Mouse (Mus musculus): ENCODE measurements at regions not wholly inside any gene's neighbourhood (a gene's known extent, or its start where the extent isn't known, plus 50 kb on each side); places are given as distances from the start of the nearest gene placed in this dataset.

DNA sequence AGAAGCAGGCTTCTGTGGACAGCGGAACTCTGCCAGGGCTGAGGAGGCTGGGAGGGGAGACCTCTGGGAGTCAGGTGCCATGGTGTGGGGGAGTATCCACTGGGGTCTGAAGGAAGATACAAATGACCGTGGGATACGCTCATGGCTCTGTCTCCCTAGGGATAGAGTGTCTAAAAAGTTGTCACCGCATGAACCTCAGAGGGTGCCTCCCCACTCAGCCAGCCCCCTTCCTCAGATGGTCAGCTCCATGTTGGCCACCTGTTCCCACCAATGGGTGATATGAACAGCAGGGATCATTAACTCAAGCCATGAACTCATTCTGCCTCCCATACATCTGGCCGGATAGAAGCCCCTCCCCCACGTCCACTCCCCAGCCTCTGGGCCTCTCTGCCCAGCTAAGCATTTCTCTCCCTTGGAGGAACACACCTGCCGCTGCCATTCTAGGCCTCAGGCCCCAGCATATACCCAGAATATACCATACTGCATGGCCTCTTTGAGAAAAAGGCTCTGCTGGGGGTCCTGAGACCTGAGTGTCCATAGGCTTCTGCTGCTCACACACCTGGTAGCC, 134.1 kb upstream of the Lhx1 start:
- Histone ChIP-seq H3K27ac (no peak overlapping the region), H3K4me1 (replicated peaks) (peaks cover 20% of the 10 kb centered on the region), H3K9ac (replicated peaks) (no peak overlapping the region), H3K36me3 (no peaks in the 10 kb centered on the region), H3K27me3 (peaks cover 47% of the 10 kb centered on the region), H3K4me3 (replicated peaks) (no peak overlapping the region), H3K9me3 (no peaks in the 10 kb centered on the region), H3K4me2 (replicated peaks) (no peak overlapping the region)
- WGBS, result 84% methylated on average over 7 of the region's 7 CpGs
- ATAC-seq, result no peak

GRCm38 (mm10) chr11:84653481-84653880, 128.1 kb upstream of the Lhx1 start:
- Histone ChIP-seq H3K27me3 (peaks cover 17% of the 10 kb centered on the region; the same call in 1 of the 2 replicates), H3K9ac (replicated peaks) (0 out of 2 replicates have a peak overlapping the region, but pooled peaks have one; percentile 1), H3K9me3 (no peaks in the 10 kb centered on the region), H3K36me3 (no peaks in the 10 kb centered on the region), H3K4me3 (replicated peaks) (no peak overlapping the region), H3K27ac (no peak overlapping the region), H3K4me2 (replicated peaks) (no peak overlapping the region), H3K4me1 (replicated peaks) (peaks cover 5% of the 10 kb centered on the region; the same call in 1 of the 2 replicates)
- 36% methylated on average over 8 of the region's 8 CpGs for WGBS
- no peak for ATAC-seq

GRCm38 (mm10) chr11:84648899-84649298, 123.6 kb upstream of the Lhx1 start:
- Histone ChIP-seq H3K36me3 (no peaks in the 10 kb centered on the region), H3K9me3 (no peaks in the 10 kb centered on the region), H3K4me1 (replicated peaks) (peaks cover 5% of the 10 kb centered on the region; the same call in 1 of the 2 replicates), H3K27ac (no peak overlapping the region), H3K9ac (replicated peaks) (no peak overlapping the region), H3K4me2 (replicated peaks) (no peak overlapping the region), H3K4me3 (replicated peaks) (no peak overlapping the region), H3K27me3 (peaks cover 13% of the 10 kb centered on the region; the same call in 1 of the 2 replicates)
- 93% methylated on average over 5 of the region's 5 CpGs for WGBS
- no peak for ATAC-seq

DNA sequence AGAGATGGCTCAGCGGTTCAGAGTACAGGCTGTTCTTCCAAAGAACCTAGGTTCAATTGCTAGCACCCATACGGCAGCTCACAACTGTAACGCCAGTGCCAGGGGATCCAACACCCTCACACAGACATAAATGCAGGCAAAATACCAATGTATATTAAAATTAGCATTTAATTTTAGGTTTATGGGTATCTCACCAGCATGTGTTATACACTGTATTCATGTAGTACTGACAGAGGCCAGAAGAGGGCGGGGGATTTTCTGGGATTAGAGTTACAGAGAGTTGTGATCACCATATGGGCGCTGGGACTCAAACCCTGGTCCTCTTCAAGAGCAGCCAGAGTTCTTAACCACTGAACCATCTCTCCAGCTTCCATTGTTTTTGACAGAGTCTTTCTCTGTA, 121.8 kb upstream of the Lhx1 start:
- Histone ChIP-seq H3K9ac (replicated peaks) (no peak overlapping the region), H3K9me3 (no peaks in the 10 kb centered on the region), H3K36me3 (no peaks in the 10 kb centered on the region), H3K27me3 (peaks cover 22% of the 10 kb centered on the region), H3K4me1 (replicated peaks) (peaks cover 17% of the 10 kb centered on the region), H3K27ac (no peak overlapping the region), H3K4me3 (replicated peaks) (no peak overlapping the region), H3K4me2 (replicated peaks) (no peak overlapping the region)
- no peak for ATAC-seq
- 93% methylated on average over 5 of the region's 5 CpGs for WGBS

- H3K27ac ChIP-seq, result peak overlapping the region; percentile 86; the same call in 1 of the 2 replicates
- ATAC-seq, result peak; percentile 29; the same call in 1 of the 2 replicates
- peak overlapping the region; percentile 80 for H3K9ac ChIP-seq (replicated peaks)
- no peaks in the 10 kb centered on the region for H3K36me3 ChIP-seq
- H3K9me3 ChIP-seq, result no peaks in the 10 kb centered on the region
- peak overlapping the region; percentile 49 for H3K4me3 ChIP-seq (replicated peaks)
- H3K4me1 ChIP-seq (replicated peaks), result peaks cover 45% of the 10 kb centered on the region
- peaks cover 43% of the 10 kb centered on the region for H3K27me3 ChIP-seq
- WGBS, result 40% methylated on average over 5 of the region's 5 CpGs
- H3K4me2 ChIP-seq (replicated peaks), result peak overlapping the region; percentile 80
Observed at GRCm38 (mm10) chr11:84643107-84643372, 117.7 kb upstream of the Lhx1 start.

DNA sequence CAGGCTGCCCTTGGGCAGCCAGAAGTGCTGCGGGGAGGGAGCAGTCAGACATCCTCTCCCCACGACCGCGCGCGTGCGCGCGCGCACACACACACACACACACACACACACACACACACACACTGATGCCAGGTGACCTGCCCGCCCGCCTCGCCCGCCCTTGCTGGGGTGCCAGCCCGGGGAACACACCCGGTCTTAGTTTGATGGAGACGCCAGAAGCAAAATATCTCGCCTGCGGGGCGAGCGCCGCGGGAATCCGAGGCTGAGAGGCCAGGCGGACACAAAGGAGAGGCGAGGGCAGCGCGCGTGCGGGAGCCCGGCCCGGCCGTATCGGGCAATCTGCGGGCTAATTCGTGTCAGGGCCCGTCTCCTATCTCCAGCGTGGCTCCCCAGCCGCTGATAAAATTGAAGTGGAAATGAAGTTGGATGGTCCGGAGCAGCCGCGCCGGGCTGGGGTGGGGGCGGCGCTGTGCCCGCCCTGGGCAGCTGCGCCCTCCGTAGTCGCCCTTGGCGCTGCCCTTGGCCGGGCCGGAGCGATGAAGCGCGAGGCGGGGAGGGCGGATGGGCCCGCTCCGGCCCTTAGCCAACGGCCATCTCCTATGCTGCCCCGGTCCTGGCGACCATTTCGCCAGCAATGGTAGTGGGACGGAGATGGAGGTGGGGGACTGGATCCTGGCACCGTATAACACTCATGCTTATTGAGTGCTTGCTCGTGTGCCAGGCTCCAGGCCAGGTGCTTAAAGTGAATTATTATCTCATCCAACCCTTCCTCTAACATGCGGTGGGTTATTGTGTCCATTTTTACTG, 117.2 kb upstream of the Lhx1 start:
- Histone ChIP-seq H3K27me3 (peaks cover 43% of the 10 kb centered on the region), H3K9me3 (no peaks in the 10 kb centered on the region), H3K9ac (replicated peaks) (peak overlapping the region; percentile 80), H3K4me2 (replicated peaks) (peak overlapping the region; percentile 80), H3K4me3 (replicated peaks) (peak overlapping the region; percentile 49), H3K27ac (peak overlapping the region; percentile 86), H3K4me1 (replicated peaks) (peaks cover 50% of the 10 kb centered on the region), H3K36me3 (no peaks in the 10 kb centered on the region)
- WGBS, result 2% methylated on average over 55 of the region's 67 CpGs
- peak; percentile 78 for ATAC-seq

DNA sequence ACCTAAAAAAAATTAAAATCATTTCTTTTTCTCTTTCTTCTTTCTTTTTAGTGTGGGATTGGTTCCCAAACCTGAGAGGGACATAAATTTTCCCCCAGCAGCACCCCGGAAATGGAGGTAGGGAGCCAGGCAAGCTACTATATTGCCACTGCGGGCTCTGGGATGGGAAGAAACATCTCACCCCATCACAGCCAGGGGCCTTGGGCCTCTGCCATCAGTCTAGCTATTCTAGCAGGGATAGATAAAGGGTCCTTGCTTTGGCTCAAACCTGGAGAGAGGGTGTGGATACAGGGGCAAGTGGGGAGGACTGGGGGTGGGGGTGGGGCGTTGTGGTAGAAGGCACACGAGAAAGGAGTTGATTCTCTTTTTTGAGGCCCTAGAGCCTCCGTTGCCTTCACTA, 116.3 kb upstream of the Lhx1 start:
- 21% methylated on average over 5 of the region's 5 CpGs for WGBS
- peak overlapping the region; percentile 80 for H3K4me2 ChIP-seq (replicated peaks)
- H3K27ac ChIP-seq, result peak overlapping the region; percentile 86
- H3K4me3 ChIP-seq (replicated peaks), result peak overlapping the region; percentile 49; the same call in 1 of the 2 replicates
- no peak overlapping the region for H3K9ac ChIP-seq (replicated peaks)
- H3K4me1 ChIP-seq (replicated peaks), result peaks cover 59% of the 10 kb centered on the region
- H3K9me3 ChIP-seq, result no peaks in the 10 kb centered on the region
- H3K36me3 ChIP-seq, result no peaks in the 10 kb centered on the region
- H3K27me3 ChIP-seq, result peaks cover 43% of the 10 kb centered on the region
- ATAC-seq, result no peak

GRCm38 (mm10) chr11:84638353-84638752, 113.0 kb upstream of the Lhx1 start:
- Histone ChIP-seq H3K9me3 (no peaks in the 10 kb centered on the region), H3K27me3 (peaks cover 39% of the 10 kb centered on the region), H3K4me2 (replicated peaks) (no peak overlapping the region), H3K9ac (replicated peaks) (no peak overlapping the region), H3K27ac (peak overlapping the region; percentile 51; the same call in 1 of the 2 replicates), H3K4me1 (replicated peaks) (peaks cover 58% of the 10 kb centered on the region), H3K4me3 (replicated peaks) (no peak overlapping the region), H3K36me3 (no peaks in the 10 kb centered on the region)
- ATAC-seq, result no peak
- 12% methylated on average over 9 of the region's 9 CpGs for WGBS

- 8% methylated on average over 8 of the region's 8 CpGs for WGBS
- H3K27ac ChIP-seq, result peak overlapping the region; percentile 64
- ATAC-seq, result peak; percentile 83
- no peak overlapping the region for H3K4me2 ChIP-seq (replicated peaks)
- no peaks in the 10 kb centered on the region for H3K36me3 ChIP-seq
- H3K27me3 ChIP-seq, result peaks cover 35% of the 10 kb centered on the region
- H3K4me3 ChIP-seq (replicated peaks), result no peak overlapping the region
- peaks cover 47% of the 10 kb centered on the region for H3K4me1 ChIP-seq (replicated peaks)
- no peaks in the 10 kb centered on the region for H3K9me3 ChIP-seq
- H3K9ac ChIP-seq (replicated peaks), result no peak overlapping the region
Observed at GRCm38 (mm10) chr11:84637268-84637667, 111.9 kb upstream of the Lhx1 start.

- ATAC-seq, result no peak
- Histone ChIP-seq H3K9ac (replicated peaks) (no peak overlapping the region), H3K4me2 (replicated peaks) (no peak overlapping the region), H3K36me3 (no peaks in the 10 kb centered on the region), H3K4me1 (replicated peaks) (peaks cover 27% of the 10 kb centered on the region), H3K27me3 (peaks cover 30% of the 10 kb centered on the region; the same call in 1 of the 2 replicates), H3K4me3 (replicated peaks) (no peak overlapping the region), H3K9me3 (no peaks in the 10 kb centered on the region), H3K27ac (no peak overlapping the region)
- WGBS, result 26% methylated on average over 3 of the region's 4 CpGs
Observed at GRCm38 (mm10) chr11:84634990-84635389, 109.7 kb upstream of the Lhx1 start.

- ATAC-seq, result no peak
- 61% methylated on average over 8 of the region's 8 CpGs for WGBS
- H3K27me3 ChIP-seq, result peaks cover 17% of the 10 kb centered on the region; the same call in 1 of the 2 replicates
Observed at GRCm38 (mm10) chr11:84633300-84633699, 108.0 kb upstream of the Lhx1 start.

GRCm38 (mm10) chr11:84628111-84628510, 102.8 kb upstream of the Lhx1 start:
- no peaks in the 10 kb centered on the region for H3K36me3 ChIP-seq
- H3K4me2 ChIP-seq (replicated peaks), result no peak overlapping the region
- 60% methylated on average over 2 of the region's 2 CpGs for whole genome bisulfite sequencing
- H3K4me1 ChIP-seq (replicated peaks), result 0 out of 2 replicates have a peak, but pooled peaks cover 13% of the 10 kb centered on the region
- ATAC-seq, result no peak
- no peak overlapping the region for H3K27ac ChIP-seq
- no peaks in the 10 kb centered on the region for H3K9me3 ChIP-seq
- 0 out of 2 replicates have a peak, but pooled peaks cover 7% of the 10 kb centered on the region for H3K27me3 ChIP-seq
- no peak overlapping the region for H3K9ac ChIP-seq (replicated peaks)
- no peak overlapping the region for H3K4me3 ChIP-seq (replicated peaks)

More at GRCm38 (mm10) chr11:84633300-84633699, 108.0 kb upstream of the Lhx1 start:
- H3K27ac ChIP-seq, result no peak overlapping the region
- H3K9ac ChIP-seq (replicated peaks), result no peak overlapping the region
- H3K4me2 ChIP-seq (replicated peaks), result no peak overlapping the region
- H3K4me1 ChIP-seq (replicated peaks), result peaks cover 20% of the 10 kb centered on the region
- no peaks in the 10 kb centered on the region for H3K9me3 ChIP-seq
- no peak overlapping the region for H3K4me3 ChIP-seq (replicated peaks)
- no peaks in the 10 kb centered on the region for H3K36me3 ChIP-seq
